Mouse (Mus musculus) leukemia stem cell, adult 10-12 weeks (primary cell): ENCODE measurements around the gene Asf1a. TPM values are rescaled to one million over a fixed set of nuclear protein-coding genes. Genes with fewer than 3 reads are reported as not detected.

Source experiments
- polyA plus RNA-seq: library from polyadenylated mRNA; stranded (reverse); fragments of >175 nt; gene quantifications from 2 replicates; pipeline ENCODE4 v1.2.3, GENCODE M21; 2012; ENCODE audit warnings: low replicate concordance

Asf1a gene
- 6.2 and 8.3 TPM in 2 replicates for polyA plus RNA-seq

GRCm38 (mm10) chr10:53596677-53597120 lies at the start of gene Asf1a:
Gene Asf1a (plus strand): TSS chr10:53596757.

GRCm38 (mm10) chr10:53630339-53630738 lies 33.8 kb downstream of the Asf1a start, which contains the start of gene Mcm9:
Gene Mcm9 (minus strand): TSS chr10:53630439.

Other genes starting within 250 kb of the Asf1a start
- gene Cep85l, start 216.8 kb upstream of the Asf1a start, polyA plus RNA-seq = 2.7 and 3.5 TPM in 2 replicates
- gene Mcm9, start 33.7 kb downstream of the Asf1a start, polyA plus RNA-seq = 4.0 and 5.1 TPM in 2 replicates
- gene Fam184a, start 154.4 kb downstream of the Asf1a start, polyA plus RNA-seq = 0.20 and 0.28 TPM in 2 replicates